Mouse (Mus musculus) gastrocnemius, postnatal 36 days (tissue): Measurements from ENCODE around the gene Ddx39b. TPM values are rescaled to one million over a fixed set of nuclear protein-coding genes. Genes with fewer than 3 reads are reported as not detected.
"Not testable (repeated sequence)": the region's sequence is repeated elsewhere in the genome, so short reads cannot be mapped to it uniquely, and the experiment has no call there.

Experiments used
- DNase-seq, 2 experiments: peaks; one replicate each; pipeline ENCODE4 v3.0.0; 2022
- intact Hi-C: fragments of 180-260 bp; cut with DNase I; formaldehyde crosslinking; loops from one replicate; pipeline ENCODE4 v1.15.1; 2025
- microRNA-seq, 2 experiments: library from miRNA; unstranded; fragments of <30 nt; microRNA quantifications; one replicate each; pipeline ENCODE4 v1.2.0; 2021
- total RNA-seq, 2 experiments: library from RNA; stranded (reverse); gene quantifications; 2 replicates each; pipeline ENCODE4 v1.2.3; 2021

Ddx39b gene
- total RNA-seq, 2 experiments from 2014 or later, result 67.7 to 83.0 TPM

GRCm38 (mm10) chr17:35300261-35300945 lies 58.9 kb downstream of the Ddx39b start:
- not testable (repeated sequence) for DNase-seq
- intact Hi-C loops, result loop anchor here (5.0 kb wide), 1 partner anchor 38 kb away; the partner anchor contains the start of gene H2-D1

- intact Hi-C loops, result loop anchor here (1.0 to 5.0 kb wide), 2 partner anchors 39 to 1332 kb away; partner anchors contain the start of gene H2-D1
- peak; percentile 87 to 94 for DNase-seq
These were observed 60.2 kb downstream of the Ddx39b start for GRCm38 (mm10) chr17:35301645-35302258.

DNA sequence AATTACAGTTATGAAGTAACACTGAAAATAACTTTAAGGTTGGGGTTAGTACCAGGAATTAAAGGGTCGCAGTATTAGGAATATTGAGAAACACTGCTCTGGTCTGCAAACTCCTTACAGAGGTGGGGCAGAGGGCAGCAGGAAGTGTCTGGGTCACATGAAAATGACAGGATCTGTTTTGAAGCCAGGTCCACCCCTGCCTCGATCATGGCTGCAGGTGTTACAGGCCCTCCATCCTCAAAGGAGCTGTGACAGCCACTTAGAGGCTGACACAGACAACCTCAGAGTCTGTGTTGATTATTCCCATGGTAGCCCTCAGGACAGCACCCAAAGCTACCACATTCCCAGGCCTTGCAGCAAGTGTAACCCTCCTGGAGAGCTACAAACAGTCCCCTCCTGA lies 61.7 kb downstream of the Ddx39b start:
- intact Hi-C loops, result loop anchor here (5.0 kb wide), 1 partner anchor 41 kb away; the partner anchor contains the start of gene H2-D1
- DNase-seq, result no peak

Small RNA genes within 50 kb of the gene (microRNA-seq; reads per million reads assigned to microRNA genes)
- gene Mir6973a (0 reads per million in 2 experiments), gene Mir6974 (0 reads per million in 2 experiments), gene Mir6975 (0 to 1.1 reads per million in 2 experiments), gene Mir8094 (0 to 0.74 reads per million in 2 experiments)

Other genes starting within 250 kb of the Ddx39b start
- gene Vars, start 240.8 kb upstream of the Ddx39b start, total RNA-seq, result 10 to 100 TPM; 29.3 to 31.8 TPM
- 10 to 100 TPM; 11.3 to 12.8 TPM for gene Vwa7, start 225.2 kb upstream of the Ddx39b start, total RNA-seq
- gene Sapcd1, start 213.7 kb upstream of the Ddx39b start, total RNA-seq, result not detected
- gene Msh5, start 195.0 kb upstream of the Ddx39b start, total RNA-seq, result under 1 TPM; 0.20 to 0.35 TPM
- 10 to 100 TPM; 10.9 to 12.0 TPM for gene Clic1, start 191.8 kb upstream of the Ddx39b start, total RNA-seq
- 1 to 10 TPM; 8.4 to 8.9 TPM for gene Ddah2, start 182.7 kb upstream of the Ddx39b start, total RNA-seq
- not detected for gene Ly6g6c, start 176.4 kb upstream of the Ddx39b start, total RNA-seq
- not detected for gene Mpig6b, start 175.6 kb upstream of the Ddx39b start, total RNA-seq
- not detected for gene Ly6g6e, start 164.8 kb upstream of the Ddx39b start, total RNA-seq
- gene Ly6g6d, start 163.7 kb upstream of the Ddx39b start, total RNA-seq, result 1 to 10 TPM in 1 of 2 experiments, not detected in 1; 1.8 TPM
- not detected for gene Ly6g6f, start 156.1 kb upstream of the Ddx39b start, total RNA-seq
- gene Abhd16a, start 152.5 kb upstream of the Ddx39b start, total RNA-seq, result 10 to 100 TPM; 67.7 to 73.9 TPM
- gene Ly6g5c, start 133.5 kb upstream of the Ddx39b start, total RNA-seq, result not detected
- gene Ly6g5b, start 126.3 kb upstream of the Ddx39b start, total RNA-seq, result not detected
- 1 to 10 TPM; 6.0 to 7.8 TPM for gene Gpank1, start 120.3 kb upstream of the Ddx39b start, total RNA-seq
- 100 to 1,000 TPM; 145 to 170 TPM for gene Csnk2b, start 119.7 kb upstream of the Ddx39b start, total RNA-seq
- 10 to 100 TPM; 13.0 to 17.0 TPM for gene D17H6S53E, start 115.4 kb upstream of the Ddx39b start, total RNA-seq
- not detected for gene Apom, start 109.7 kb upstream of the Ddx39b start, total RNA-seq
- 100 to 1,000 TPM; 191 to 208 TPM for gene Bag6, start 106.6 kb upstream of the Ddx39b start, total RNA-seq
- 10 to 100 TPM; 88.4 to 93.0 TPM for gene Prrc2a, start 76.8 kb upstream of the Ddx39b start, total RNA-seq
- under 1 TPM in 1 of 2 experiments, not detected in 1; 0.47 TPM for gene Aif1, start 65.7 kb upstream of the Ddx39b start, total RNA-seq
- gene Lst1, start 53.3 kb upstream of the Ddx39b start, total RNA-seq, result 1 to 10 TPM in 1 of 2 experiments, under 1 TPM in 1; 0.74 to 1.5 TPM
- gene Ltb, start 47.3 kb upstream of the Ddx39b start, total RNA-seq, result under 1 TPM in 1 of 2 experiments, not detected in 1; 0.46 TPM
- gene Tnf, start 39.7 kb upstream of the Ddx39b start, total RNA-seq, result under 1 TPM in 1 of 2 experiments, not detected in 1; 0.46 TPM
- under 1 TPM; 0.36 to 0.62 TPM for gene Lta, start 36.4 kb upstream of the Ddx39b start, total RNA-seq
- not detected for gene Gm16181, start 20.9 kb upstream of the Ddx39b start, total RNA-seq
- gene Atp6v1g2, start 8.1 kb upstream of the Ddx39b start, total RNA-seq, result 1 to 10 TPM; 1.7 to 2.4 TPM
- 1 to 10 TPM; 5.5 to 8.7 TPM for gene Nfkbil1, start 6.0 kb upstream of the Ddx39b start, total RNA-seq
- 10 to 100 TPM; 28.2 to 39.1 TPM for gene H2-D1, start 21.0 kb downstream of the Ddx39b start, total RNA-seq
- gene H2-Q1, start 78.7 kb downstream of the Ddx39b start, total RNA-seq, result under 1 TPM; 0.38 to 0.47 TPM
- under 1 TPM; 0.20 to 0.77 TPM for gene H2-Q2, start 100.5 kb downstream of the Ddx39b start, total RNA-seq
- gene H2-Q4, start 137.9 kb downstream of the Ddx39b start, total RNA-seq, result 1 to 10 TPM; 3.6 to 4.0 TPM
- gene H2-Q6, start 183.1 kb downstream of the Ddx39b start, total RNA-seq, result under 1 TPM; 0.17 to 0.26 TPM
- under 1 TPM; 0.33 to 0.62 TPM for gene H2-Q7, start 197.4 kb downstream of the Ddx39b start, total RNA-seq
- under 1 TPM; 0.10 to 0.13 TPM for gene H2-Q10, start 228.3 kb downstream of the Ddx39b start, total RNA-seq